Mouse (Mus musculus): ENCODE results near the gene Lrig2. TPM values are rescaled to one million over a fixed set of nuclear protein-coding genes. Genes with fewer than 3 reads are reported as not detected.

Lrig2 gene
- polyA plus RNA-seq (2017; shearing (Covaris generic)), result 1 to 10 TPM; 6.4 to 7.6 TPM

- ATAC-seq, result peak; percentile 97
These were observed at the start of gene Lrig2 for GRCm38 (mm10) chr3:104511538-104512423. Gene Lrig2, minus strand, starts transcription at chr3:104511918.

GRCm38 (mm10) chr3:104556624-104557023 is 44.9 kb upstream of the Lrig2 start:
- ATAC-seq, result no peak

- no peak for ATAC-seq
These were observed 38.9 kb upstream of the Lrig2 start for GRCm38 (mm10) chr3:104550594-104550993.

- ATAC-seq, result no peak
These were observed 36.8 kb upstream of the Lrig2 start for GRCm38 (mm10) chr3:104548367-104549087.

GRCm38 (mm10) chr3:104543825-104544224 is 32.1 kb upstream of the Lrig2 start:
- ATAC-seq, result no peak

- no peak for ATAC-seq
These were observed 30.3 kb upstream of the Lrig2 start for GRCm38 (mm10) chr3:104542065-104542429.

GRCm38 (mm10) chr3:104541139-104542064 is 29.7 kb upstream of the Lrig2 start:
- no peak for ATAC-seq

GRCm38 (mm10) chr3:104540480-104541138 is 28.9 kb upstream of the Lrig2 start:
- no peak for ATAC-seq

- ATAC-seq, result no peak
These were observed 21.5 kb upstream of the Lrig2 start for GRCm38 (mm10) chr3:104533223-104533622.

GRCm38 (mm10) chr3:104526115-104526882 is 14.6 kb upstream of the Lrig2 start:
- no peak for ATAC-seq

GRCm38 (mm10) chr3:104525516-104525915 is 13.8 kb upstream of the Lrig2 start:
- ATAC-seq, result no peak

GRCm38 (mm10) chr3:104525029-104525428 is 13.3 kb upstream of the Lrig2 start:
- no peak for ATAC-seq

GRCm38 (mm10) chr3:104523333-104523871 is 11.7 kb upstream of the Lrig2 start:
- ATAC-seq, result no peak

- no peak for ATAC-seq
These were observed 9.7 kb upstream of the Lrig2 start for GRCm38 (mm10) chr3:104521341-104521924.

- ATAC-seq, result no peak
These were observed 8.8 kb upstream of the Lrig2 start for GRCm38 (mm10) chr3:104520471-104520870.

GRCm38 (mm10) chr3:104518931-104519330 is 7.2 kb upstream of the Lrig2 start:
- ATAC-seq, result no peak

- no peak for ATAC-seq
These were observed 6.7 kb upstream of the Lrig2 start for GRCm38 (mm10) chr3:104518411-104518810.

- ATAC-seq, result no peak
These were observed 5.4 kb upstream of the Lrig2 start for GRCm38 (mm10) chr3:104517161-104517560.

GRCm38 (mm10) chr3:104514510-104514909 is 2.8 kb upstream of the Lrig2 start:
- ATAC-seq, result no peak

GRCm38 (mm10) chr3:104512424-104512748 is 668 bp upstream of the Lrig2 start:
- ATAC-seq, result no peak
